Mouse (Mus musculus) spleen, adult 2 months (tissue): ENCODE measurements around the gene Serinc3. TPM values are rescaled to one million over a fixed set of nuclear protein-coding genes. Genes with fewer than 3 reads are reported as not detected.
"Not testable (repeated sequence)": the region's sequence is repeated elsewhere in the genome, so short reads cannot be mapped to it uniquely, and the experiment has no call there.

Source experiments
- DNase-seq, 2 experiments: peaks; one replicate each; pipeline versions ENCODE4 v3.0.0 to v3.0.0-alpha.2; 2012 to 2021; ENCODE audit warnings: low spot score in 2 of 2, low read depth in 1 of 2
- H3K27ac ChIP-seq: fragments of 200-500 bp; 2 replicates; pipeline ENCODE4 v1.5.1; 2012; ENCODE audit warnings: low read length, inconsistent platforms; ENCODE audit not compliant: insufficient read depth
- H3K27me3 ChIP-seq: fragments of 200-500 bp; 2 replicates; pipeline ENCODE4 v1.6.1; 2012; ENCODE audit warnings: mild to moderate bottlenecking, moderate library complexity, low read length, inconsistent platforms; ENCODE audit not compliant: control insufficient read depth, insufficient read depth
- H3K36me3 ChIP-seq: fragments of 200-500 bp; 2 replicates; pipeline ENCODE4 v1.6.1; 2012; ENCODE audit warnings: mild to moderate bottlenecking, low read length, inconsistent platforms; ENCODE audit not compliant: control insufficient read depth, insufficient read depth
- H3K4me1 ChIP-seq: fragments of 200-500 bp; 2 replicates; pipeline ENCODE4 v1.6.1; 2011; ENCODE audit warnings: inconsistent platforms; ENCODE audit not compliant: control insufficient read depth, insufficient read depth, insufficient read length
- H3K4me3 ChIP-seq: fragments of 200-500 bp; 2 replicates; pipeline ENCODE4 v1.5.1; 2011; ENCODE audit warnings: mild to moderate bottlenecking, inconsistent platforms; ENCODE audit not compliant: insufficient read depth, insufficient read length; ENCODE audit errors: extremely low read depth
- CTCF ChIP-seq: fragments of 200-500 bp; IDR thresholded peaks from 2 replicates; pipeline ENCODE4 v1.5.1; 2011; ENCODE audit warnings: mild to moderate bottlenecking, inconsistent platforms; ENCODE audit not compliant: insufficient read depth, insufficient read length, insufficient replicate concordance; ENCODE audit errors: extremely low read depth
- POLR2A ChIP-seq: fragments of 200-500 bp; IDR thresholded peaks from 2 replicates; pipeline ENCODE4 v1.6.1; 2011; ENCODE audit warnings: low read depth, low read length, inconsistent platforms
- WGBS: fragments of 180-500 bp; shearing (Covaris S2); methylation state at CpG from one replicate; pipeline ENCODE4 v1.1.7; 2018; 5-methylcytosine and 5-hydroxymethylcytosine counted together
- polyA plus RNA-seq: library from polyadenylated mRNA; depleted of rRNA; stranded (reverse); fragments of >200 nt; gene quantifications from 2 replicates; pipeline ENCODE4 v1.2.3, GENCODE M21; 2012

Serinc3 gene
- polyA plus RNA-seq, 1 experiment, result 443 TPM

- DNase-seq, result no peak
- Histone ChIP-seq H3K27me3 (no peaks in the 10 kb centered on the region), H3K36me3 (peaks cover 66% of the 10 kb centered on the region), H3K4me1 (no peaks in the 10 kb centered on the region), H3K27ac (no peak overlapping the region; the same call in 1 of the 2 replicates), H3K4me3 (no peak overlapping the region)
- TF ChIP-seq POLR2A (no peak), CTCF (no peak)
- WGBS, result 98% methylated on average over 2 of the region's 2 CpGs
Observed at GRCm38 (mm10) chr2:163631715-163632114, 13.2 kb downstream of the Serinc3 start.

- Histone ChIP-seq H3K4me1 (no peaks in the 10 kb centered on the region), H3K27me3 (no peaks in the 10 kb centered on the region), H3K36me3 (peaks cover 68% of the 10 kb centered on the region), H3K27ac (no peak overlapping the region), H3K4me3 (no peak overlapping the region)
- TF ChIP-seq CTCF (no peak), POLR2A (no peak)
- no peak for DNase-seq
- WGBS, result 94% methylated on average over 4 of the region's 4 CpGs
Observed at GRCm38 (mm10) chr2:163631223-163631622, 13.7 kb downstream of the Serinc3 start.

- not testable (repeated sequence) for DNase-seq, H3K27ac ChIP-seq, H3K4me1 ChIP-seq, H3K4me3 ChIP-seq, H3K27me3 ChIP-seq
- 95% methylated on average over 3 of the region's 3 CpGs for WGBS
- peaks cover 77% of the 10 kb centered on the region for H3K36me3 ChIP-seq
Observed at GRCm38 (mm10) chr2:163621401-163621800, 23.5 kb downstream of the Serinc3 start.

GRCm38 (mm10) chr2:163620451-163620850 is 24.5 kb downstream of the Serinc3 start:
- no peak overlapping the region for H3K4me3 ChIP-seq
- peaks cover 77% of the 10 kb centered on the region for H3K36me3 ChIP-seq
- 90% methylated on average over 8 of the region's 8 CpGs for WGBS
- H3K27ac ChIP-seq, result no peak overlapping the region
- TF ChIP-seq CTCF (no peak), POLR2A (no peak)
- H3K27me3 ChIP-seq, result no peaks in the 10 kb centered on the region
- no peaks in the 10 kb centered on the region for H3K4me1 ChIP-seq
- DNase-seq, result no peak

- Histone ChIP-seq H3K27me3 (no peaks in the 10 kb centered on the region), H3K4me3 (no peak overlapping the region), H3K27ac (no peak overlapping the region), H3K4me1 (no peaks in the 10 kb centered on the region), H3K36me3 (peaks cover 82% of the 10 kb centered on the region)
- 94% methylated on average over 4 of the region's 4 CpGs for WGBS
- TF ChIP-seq CTCF, result no peak
- no peak for TF ChIP-seq POLR2A
- no peak for DNase-seq
Observed at GRCm38 (mm10) chr2:163617874-163618273, 27.1 kb downstream of the Serinc3 start.

GRCm38 (mm10) chr2:163617232-163617863 is 27.6 kb downstream of the Serinc3 start:
- Histone ChIP-seq H3K27me3 (no peaks in the 10 kb centered on the region), H3K4me1 (no peaks in the 10 kb centered on the region), H3K36me3 (peaks cover 78% of the 10 kb centered on the region), H3K4me3 (no peak overlapping the region), H3K27ac (no peak overlapping the region)
- WGBS, result 89% methylated on average over 3 of the region's 3 CpGs
- TF ChIP-seq POLR2A (0 out of 2 replicates have a peak, but pooled peaks have one; percentile 4), CTCF (no peak)
- no peak for DNase-seq

- no peak overlapping the region for H3K4me3 ChIP-seq
- WGBS, result 60% methylated on average over 3 of the region's 3 CpGs
- DNase-seq, result no peak
- peaks cover 81% of the 10 kb centered on the region for H3K36me3 ChIP-seq
- H3K27ac ChIP-seq, result no peak overlapping the region
- no peaks in the 10 kb centered on the region for H3K27me3 ChIP-seq
- no peak for TF ChIP-seq POLR2A
- no peak for TF ChIP-seq CTCF
- H3K4me1 ChIP-seq, result no peaks in the 10 kb centered on the region
Observed at GRCm38 (mm10) chr2:163616652-163617227, 28.2 kb downstream of the Serinc3 start.
